Mouse (Mus musculus): ENCODE data around the gene Slc1a3. TPM values are rescaled to one million over a fixed set of nuclear protein-coding genes. Genes with fewer than 3 reads are reported as not detected.

Slc1a3 gene
- polyA plus RNA-seq, 1 experiment from 2014 or later = 50.2 TPM

DNA sequence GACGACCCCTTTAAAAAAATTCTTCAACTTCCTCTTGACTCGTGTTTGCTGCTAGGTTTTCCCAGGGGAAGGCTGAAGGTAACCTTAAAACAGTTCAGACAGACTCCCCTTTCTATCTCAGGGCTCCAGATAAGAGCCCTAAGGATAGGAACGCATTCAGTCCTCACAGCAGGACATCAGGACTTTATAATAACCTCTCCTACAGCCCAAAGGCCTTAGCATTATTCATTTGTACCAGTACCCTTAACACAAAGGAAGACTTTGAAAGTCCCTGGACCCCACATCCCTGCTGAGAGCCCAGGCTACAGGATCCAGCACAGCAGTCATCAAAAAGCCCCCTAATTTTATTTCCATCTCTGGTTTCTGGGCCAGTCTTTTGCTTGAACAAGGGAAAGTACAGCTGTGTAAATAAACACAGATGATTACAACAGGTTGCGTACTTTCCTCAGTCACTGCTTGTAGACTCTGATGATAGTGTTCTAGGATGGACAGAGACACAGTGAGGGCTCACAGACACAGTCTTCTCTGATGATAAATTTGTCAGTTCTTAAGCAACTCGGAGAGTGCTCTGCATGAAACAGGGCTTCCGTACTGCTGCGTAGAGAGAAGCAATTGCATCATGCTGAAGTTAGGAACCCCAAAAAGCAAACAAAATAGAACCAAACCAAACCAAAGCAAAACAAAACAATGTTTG is 23.3 kb upstream of the Slc1a3 start:
- Histone ChIP-seq H3K9me3 (ENCODE audit: control insufficient read depth, low read length) (no peaks in the 10 kb centered on the region), H3K36me3 (ENCODE audit: control insufficient read depth, insufficient read depth, low read length) (no peaks in the 10 kb centered on the region), H3K27ac (ENCODE audit: low read depth, low read length) (no peak overlapping the region), H3K9ac (ENCODE audit: low read depth, low read length) (no peak overlapping the region), H3K4me1 (replicated peaks; ENCODE audit: control insufficient read depth, insufficient read depth, low read length) (no peaks in the 10 kb centered on the region), H3K4me2 (replicated peaks; ENCODE audit: low read depth, low read length) (no peak overlapping the region), H3K27me3 (ENCODE audit: control insufficient read depth, insufficient read depth, low read length) (no peaks in the 10 kb centered on the region), H3K4me3 (ENCODE audit: low read depth, low read length) (no peak overlapping the region)
- WGBS = 20% methylated on average over 7 of the region's 7 CpGs
- ATAC-seq (ENCODE audit: low FRiP score) (no peak), DNase-seq (ENCODE audit: low spot score) (no peak)

DNA sequence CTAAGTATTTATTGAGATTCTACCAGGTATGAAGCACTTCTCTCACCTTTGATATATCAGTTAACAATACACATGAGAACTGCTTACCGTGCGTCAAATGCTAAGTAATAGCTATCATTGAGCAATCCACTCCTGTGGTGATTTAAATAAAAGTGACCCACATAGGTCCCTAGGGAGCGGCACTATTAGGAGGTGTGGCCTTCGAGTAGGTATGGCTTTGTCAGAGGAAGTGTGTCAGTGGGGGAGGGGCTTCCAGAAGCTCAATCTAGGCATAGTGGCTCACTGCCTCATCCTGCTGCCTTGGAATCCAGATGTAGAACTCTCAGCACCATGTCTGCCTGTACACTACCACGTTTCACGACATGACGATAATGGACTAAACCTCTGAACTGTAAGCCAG is 18.3 kb upstream of the Slc1a3 start:
- WGBS = 94% methylated on average over 7 of the region's 7 CpGs
- Histone ChIP-seq H3K4me1 (replicated peaks; ENCODE audit: control insufficient read depth, insufficient read depth, low read length) (no peaks in the 10 kb centered on the region), H3K27me3 (ENCODE audit: control insufficient read depth, insufficient read depth, low read length) (no peaks in the 10 kb centered on the region), H3K27ac (ENCODE audit: low read depth, low read length) (no peak overlapping the region), H3K4me2 (replicated peaks; ENCODE audit: low read depth, low read length) (no peak overlapping the region), H3K4me3 (ENCODE audit: low read depth, low read length) (no peak overlapping the region), H3K9ac (ENCODE audit: low read depth, low read length) (no peak overlapping the region), H3K36me3 (ENCODE audit: control insufficient read depth, insufficient read depth, low read length) (no peaks in the 10 kb centered on the region), H3K9me3 (ENCODE audit: control insufficient read depth, low read length) (no peaks in the 10 kb centered on the region)
- DNase-seq (ENCODE audit: low spot score) (no peak), ATAC-seq (ENCODE audit: low FRiP score) (no peak)

DNA sequence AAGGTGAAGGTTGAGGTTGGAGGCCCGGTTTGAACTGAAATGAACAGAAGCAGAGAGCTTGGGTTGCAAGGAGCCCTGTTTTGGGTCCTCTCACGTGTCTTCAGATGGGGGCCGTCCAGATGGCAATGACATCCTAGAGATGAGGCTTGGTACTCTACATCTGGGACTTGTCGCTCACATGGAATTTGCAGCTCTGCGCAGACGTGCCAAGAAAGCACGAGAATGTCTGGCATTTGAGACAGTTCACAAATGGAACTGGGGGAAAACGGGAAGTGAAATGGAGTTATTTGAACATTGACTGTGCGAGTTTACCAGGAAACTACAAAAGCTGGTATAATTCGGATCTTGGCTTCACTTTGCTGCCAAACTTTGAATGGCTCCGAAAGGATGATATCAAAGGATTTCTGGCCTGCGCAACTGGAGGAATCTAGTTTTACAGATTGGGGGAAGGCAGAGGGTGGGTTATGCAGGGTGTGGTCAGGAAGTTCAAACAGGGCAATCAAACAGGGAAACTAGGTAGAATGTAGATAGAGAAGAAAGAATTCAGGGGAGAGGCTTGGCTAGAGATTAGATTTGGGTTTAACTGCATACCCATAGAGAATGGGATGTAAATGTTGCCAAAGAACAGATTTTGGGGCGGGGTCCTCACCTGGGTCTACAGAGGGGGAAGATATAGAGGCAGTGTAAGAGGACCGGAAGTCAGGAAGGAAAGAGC is 12.0 kb upstream of the Slc1a3 start:
- H3K4me3 ChIP-seq (ENCODE audit: low read depth, low read length) = no peak overlapping the region
- H3K36me3 ChIP-seq (ENCODE audit: control insufficient read depth, insufficient read depth, low read length) = no peaks in the 10 kb centered on the region
- H3K27me3 ChIP-seq (ENCODE audit: control insufficient read depth, insufficient read depth, low read length) = no peaks in the 10 kb centered on the region
- H3K9ac ChIP-seq (ENCODE audit: low read depth, low read length) = no peak overlapping the region
- H3K27ac ChIP-seq (ENCODE audit: low read depth, low read length) = no peak overlapping the region
- no peaks in the 10 kb centered on the region for H3K9me3 ChIP-seq (ENCODE audit: control insufficient read depth, low read length)
- H3K4me2 ChIP-seq (replicated peaks; ENCODE audit: low read depth, low read length) = no peak overlapping the region
- DNase-seq (ENCODE audit: low spot score) (no peak), ATAC-seq (ENCODE audit: low FRiP score) (no peak)
- 92% methylated on average over 14 of the region's 14 CpGs for WGBS
- no peaks in the 10 kb centered on the region for H3K4me1 ChIP-seq (replicated peaks; ENCODE audit: control insufficient read depth, insufficient read depth, low read length)

DNA sequence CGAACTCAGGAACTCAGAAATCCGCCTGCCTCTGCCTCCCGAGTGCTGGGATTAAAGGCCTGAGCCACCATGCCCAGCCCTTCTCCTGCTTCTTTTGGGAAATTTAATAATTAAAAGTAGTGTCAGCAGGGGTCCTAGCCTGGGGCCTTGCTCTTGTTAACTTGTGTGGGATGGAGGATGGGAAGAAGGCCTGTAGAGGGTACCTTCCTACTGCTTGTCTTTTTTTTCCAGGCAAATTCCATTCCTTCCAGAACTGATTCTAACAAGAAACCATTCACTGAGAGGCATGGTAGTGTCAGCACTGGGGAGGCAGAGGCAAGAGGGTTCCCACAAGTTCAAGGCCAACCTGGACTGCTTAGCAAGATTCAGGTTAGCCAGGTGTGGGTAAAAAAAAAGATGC is 11.2 kb upstream of the Slc1a3 start:
- H3K4me1 ChIP-seq (replicated peaks; ENCODE audit: control insufficient read depth, insufficient read depth, low read length) = no peaks in the 10 kb centered on the region
- no peak overlapping the region for H3K4me2 ChIP-seq (replicated peaks; ENCODE audit: low read depth, low read length)
- no peak for ATAC-seq (ENCODE audit: low FRiP score)
- no peaks in the 10 kb centered on the region for H3K9me3 ChIP-seq (ENCODE audit: control insufficient read depth, low read length)
- H3K9ac ChIP-seq (ENCODE audit: low read depth, low read length) = no peak overlapping the region
- no peak overlapping the region for H3K27ac ChIP-seq (ENCODE audit: low read depth, low read length)
- 96% methylated on average over 3 of the region's 3 CpGs for whole genome bisulfite sequencing
- no peak for DNase-seq (ENCODE audit: low spot score)
- H3K4me3 ChIP-seq (ENCODE audit: low read depth, low read length) = no peak overlapping the region
- no peaks in the 10 kb centered on the region for H3K27me3 ChIP-seq (ENCODE audit: control insufficient read depth, insufficient read depth, low read length)
- no peaks in the 10 kb centered on the region for H3K36me3 ChIP-seq (ENCODE audit: control insufficient read depth, insufficient read depth, low read length)

DNA sequence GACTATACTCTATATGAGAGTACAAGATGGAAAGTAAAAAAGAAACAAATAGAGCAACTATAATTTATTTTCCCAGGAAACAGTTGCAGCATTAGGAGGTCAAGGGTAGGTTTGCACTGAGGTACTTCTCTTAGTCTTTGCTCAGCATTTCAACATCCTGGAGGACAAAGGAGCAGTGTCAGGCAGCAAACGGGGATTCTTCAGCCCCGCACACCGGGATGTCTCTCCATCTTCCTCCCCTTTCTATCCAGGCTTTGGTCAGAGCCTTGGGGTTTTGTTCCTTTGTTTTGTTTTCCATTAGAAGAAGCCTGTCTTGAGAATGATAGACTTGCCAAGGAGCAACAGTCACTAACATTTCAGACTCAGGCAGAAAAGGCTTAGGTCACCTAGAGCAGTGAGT is 10.4 kb upstream of the Slc1a3 start:
- Histone ChIP-seq H3K4me1 (replicated peaks; ENCODE audit: control insufficient read depth, insufficient read depth, low read length) (no peaks in the 10 kb centered on the region; the same call in 1 of the 2 replicates), H3K4me3 (ENCODE audit: low read depth, low read length) (no peak overlapping the region), H3K9me3 (ENCODE audit: control insufficient read depth, low read length) (no peaks in the 10 kb centered on the region), H3K27ac (ENCODE audit: low read depth, low read length) (no peak overlapping the region), H3K4me2 (replicated peaks; ENCODE audit: low read depth, low read length) (no peak overlapping the region), H3K9ac (ENCODE audit: low read depth, low read length) (no peak overlapping the region), H3K36me3 (ENCODE audit: control insufficient read depth, insufficient read depth, low read length) (no peaks in the 10 kb centered on the region), H3K27me3 (ENCODE audit: control insufficient read depth, insufficient read depth, low read length) (no peaks in the 10 kb centered on the region)
- ATAC-seq (ENCODE audit: low FRiP score) (no peak), DNase-seq (ENCODE audit: low spot score) (no peak)
- 20% methylated on average over 3 of the region's 3 CpGs for WGBS

DNA sequence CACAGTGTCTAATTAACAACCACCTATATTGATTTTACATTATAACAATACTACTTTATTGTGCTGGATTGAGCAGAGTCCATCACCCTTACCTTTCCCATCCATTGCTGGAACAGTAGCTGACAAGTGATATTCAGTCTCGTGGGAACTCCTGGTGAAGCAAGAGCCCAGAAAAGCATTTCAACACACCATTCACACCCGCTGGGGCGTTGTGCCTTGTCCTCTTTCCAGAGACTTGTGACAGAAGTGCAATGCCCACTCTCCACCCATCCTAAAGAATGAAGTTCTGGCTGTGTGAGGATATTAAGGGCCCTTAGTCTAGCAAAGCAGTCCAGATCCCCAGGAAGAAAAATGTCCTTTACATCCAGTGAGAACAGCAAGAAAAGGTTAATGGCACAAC is 7.9 kb upstream of the Slc1a3 start:
- H3K9ac ChIP-seq (ENCODE audit: low read depth, low read length) = no peak overlapping the region
- no peaks in the 10 kb centered on the region for H3K27me3 ChIP-seq (ENCODE audit: control insufficient read depth, insufficient read depth, low read length)
- ATAC-seq (ENCODE audit: low FRiP score) = no peak
- no peak overlapping the region for H3K4me2 ChIP-seq (replicated peaks; ENCODE audit: low read depth, low read length)
- DNase-seq (ENCODE audit: low spot score) = no peak
- H3K36me3 ChIP-seq (ENCODE audit: control insufficient read depth, insufficient read depth, low read length) = no peaks in the 10 kb centered on the region
- no peaks in the 10 kb centered on the region for H3K9me3 ChIP-seq (ENCODE audit: control insufficient read depth, low read length)
- WGBS = 84% methylated on average over 3 of the region's 3 CpGs
- H3K4me1 ChIP-seq (replicated peaks; ENCODE audit: control insufficient read depth, insufficient read depth, low read length) = no peaks in the 10 kb centered on the region; the same call in 1 of the 2 replicates
- H3K27ac ChIP-seq (ENCODE audit: low read depth, low read length) = no peak overlapping the region
- no peak overlapping the region for H3K4me3 ChIP-seq (ENCODE audit: low read depth, low read length)

DNA sequence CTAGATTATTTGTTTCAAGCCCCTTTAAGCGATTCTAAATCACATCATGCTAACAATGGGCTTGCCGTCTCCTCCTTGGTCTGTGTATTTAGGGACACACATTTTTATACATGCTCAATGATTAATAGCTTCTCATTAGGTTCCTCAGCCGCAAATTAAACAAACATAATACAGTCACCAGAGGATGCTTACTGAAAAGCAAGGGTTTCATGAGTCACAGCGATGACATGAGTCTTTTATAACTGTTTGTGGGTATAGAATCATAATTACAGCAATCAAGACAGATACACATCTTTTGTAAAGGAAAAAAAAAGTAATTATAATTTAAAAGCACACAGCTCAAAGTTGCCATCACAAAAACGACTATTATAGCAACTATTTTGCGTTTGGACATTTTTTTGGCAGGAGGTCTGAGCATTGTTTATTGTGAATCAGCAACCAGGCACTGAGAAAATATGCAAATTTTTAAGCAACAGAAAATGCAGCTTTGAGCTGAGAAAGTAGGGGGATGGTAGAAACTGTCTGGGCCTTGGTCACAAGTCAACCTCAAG is 6.5 kb upstream of the Slc1a3 start:
- H3K27ac ChIP-seq (ENCODE audit: low read depth, low read length) = no peak overlapping the region
- ATAC-seq (ENCODE audit: low FRiP score) (peak; percentile 78), DNase-seq (ENCODE audit: low spot score) (no peak)
- no peak overlapping the region for H3K9ac ChIP-seq (ENCODE audit: low read depth, low read length)
- no peak overlapping the region for H3K4me3 ChIP-seq (ENCODE audit: low read depth, low read length)
- no peaks in the 10 kb centered on the region for H3K36me3 ChIP-seq (ENCODE audit: control insufficient read depth, insufficient read depth, low read length)
- no peaks in the 10 kb centered on the region for H3K9me3 ChIP-seq (ENCODE audit: control insufficient read depth, low read length)
- no peaks in the 10 kb centered on the region for H3K27me3 ChIP-seq (ENCODE audit: control insufficient read depth, insufficient read depth, low read length)
- H3K4me2 ChIP-seq (replicated peaks; ENCODE audit: low read depth, low read length) = no peak overlapping the region
- 34% methylated on average over 6 of the region's 6 CpGs for WGBS
- no peaks in the 10 kb centered on the region; the same call in 1 of the 2 replicates for H3K4me1 ChIP-seq (replicated peaks; ENCODE audit: control insufficient read depth, insufficient read depth, low read length)

DNA sequence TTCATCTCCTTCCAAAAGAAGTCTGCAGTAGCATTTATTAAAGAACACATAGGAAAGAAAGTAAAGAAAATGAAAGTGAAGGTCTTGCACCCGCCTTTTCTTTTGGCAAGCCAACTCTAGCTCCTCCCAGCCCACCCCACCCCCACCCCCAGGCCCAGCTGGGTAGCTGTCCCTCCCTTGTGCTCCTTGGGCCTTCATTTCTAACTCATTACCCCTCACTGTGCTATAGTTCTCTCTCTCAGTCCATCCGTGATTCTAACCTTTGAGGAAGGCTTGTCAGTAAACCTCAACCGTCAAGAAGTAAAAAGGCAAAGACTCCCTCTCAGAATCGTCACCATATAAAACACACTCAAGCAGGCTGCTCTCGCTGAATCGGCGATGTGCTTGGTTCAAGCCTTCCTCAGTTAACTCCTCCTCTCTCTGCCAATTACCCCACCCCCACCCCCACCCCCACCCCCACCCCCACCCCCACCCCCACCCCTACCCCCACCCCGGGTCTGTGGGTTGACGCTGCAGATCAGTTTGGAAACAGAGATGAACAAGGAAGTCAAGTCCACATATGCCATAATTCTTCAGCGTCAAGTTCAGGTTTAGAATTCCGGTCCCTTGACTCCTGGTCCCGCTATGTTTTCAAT is 5.9 kb upstream of the Slc1a3 start:
- WGBS = 10% methylated on average over 12 of the region's 12 CpGs
- ATAC-seq (ENCODE audit: low FRiP score) (peak; percentile 69), DNase-seq (ENCODE audit: low spot score) (peak; percentile 25)
- Histone ChIP-seq H3K27ac (ENCODE audit: low read depth, low read length) (peak overlapping the region; percentile 54; the same call in 1 of the 2 replicates), H3K27me3 (ENCODE audit: control insufficient read depth, insufficient read depth, low read length) (no peaks in the 10 kb centered on the region), H3K4me1 (replicated peaks; ENCODE audit: control insufficient read depth, insufficient read depth, low read length) (no peaks in the 10 kb centered on the region; the same call in 1 of the 2 replicates), H3K9me3 (ENCODE audit: control insufficient read depth, low read length) (no peaks in the 10 kb centered on the region), H3K4me2 (replicated peaks; ENCODE audit: low read depth, low read length) (peak overlapping the region; percentile 19), H3K36me3 (ENCODE audit: control insufficient read depth, insufficient read depth, low read length) (no peaks in the 10 kb centered on the region), H3K9ac (ENCODE audit: low read depth, low read length) (no peak overlapping the region), H3K4me3 (ENCODE audit: low read depth, low read length) (no peak overlapping the region)

All from hindbrain, embryonic 11.5 days (tissue).